Mouse (Mus musculus) lung, embryonic 15.5 days (tissue): ENCODE measurements around the gene Spata1. TPM values are rescaled to one million over a fixed set of nuclear protein-coding genes. Genes with fewer than 3 reads are reported as not detected.
"Not testable (repeated sequence)": the region's sequence is repeated elsewhere in the genome, so short reads cannot be mapped to it uniquely, and the experiment has no call there.

Experiments used
- ATAC-seq: fragments of 200-750 bp; cut with Nextera tagmentation; 2 replicates; pipeline ENCODE4 v1.8.0; 2017; ENCODE audit warnings: moderate number of reproducible peaks, borderline replicate concordance; ENCODE audit not compliant: low FRiP score, low TSS enrichment; ENCODE audit errors: extremely low read depth
- H3K27ac ChIP-seq: fragments of 300-500 bp; sonication (generic); 2 replicates; pipeline ENCODE4 v1.5.1; 2015; ENCODE audit warnings: moderate library complexity, mild to moderate bottlenecking, inconsistent platforms
- H3K27me3 ChIP-seq: fragments of 300-500 bp; sonication (generic); 2 replicates; pipeline ENCODE4 v1.6.1; 2015; ENCODE audit warnings: inconsistent platforms
- H3K36me3 ChIP-seq: fragments of 300-500 bp; sonication (generic); 2 replicates; pipeline ENCODE4 v1.6.1; 2015; ENCODE audit warnings: inconsistent platforms
- H3K4me1 ChIP-seq: fragments of 300-500 bp; sonication (generic); 2 replicates; pipeline ENCODE4 v1.6.1; 2015; ENCODE audit warnings: inconsistent platforms
- H3K4me2 ChIP-seq: fragments of 300-500 bp; sonication (generic); 2 replicates; pipeline ENCODE4 v1.6.1; 2015; ENCODE audit warnings: inconsistent platforms, mild to moderate bottlenecking, moderate library complexity
- H3K4me3 ChIP-seq: fragments of 300-500 bp; sonication (generic); 2 replicates; pipeline ENCODE4 v1.5.1; 2015; ENCODE audit warnings: mild to moderate bottlenecking, inconsistent platforms
- H3K9ac ChIP-seq: fragments of 300-500 bp; sonication (generic); 2 replicates; pipeline ENCODE4 v1.6.1; 2015; ENCODE audit warnings: inconsistent platforms
- H3K9me3 ChIP-seq: fragments of 300-500 bp; sonication (generic); 2 replicates; pipeline ENCODE4 v1.6.1; 2016; ENCODE audit warnings: inconsistent platforms
- WGBS: fragments of 180-500 bp; shearing (Covaris S2); methylation state at CpG from one replicate; pipeline ENCODE4 v1.1.7; 2015; 5-methylcytosine and 5-hydroxymethylcytosine counted together
- polyA plus RNA-seq: library from polyadenylated mRNA; unstranded; fragments of >200 nt; fragmentation: Nextera tagmentation; extraction: Ambion mirVana; gene quantifications from 2 replicates; pipeline ENCODE4 v1.2.1, GENCODE M21; 2015

The Spata1 gene
- polyA plus RNA-seq, 1 experiment from 2014 or later: 4.7 TPM

GRCm38 (mm10) chr3:146434686-146435085 lies 64.9 kb downstream of the Spata1 start:
- no peaks in the 10 kb centered on the region for H3K4me1 ChIP-seq
- no peak for ATAC-seq
- no peak overlapping the region for H3K27ac ChIP-seq
- no peak overlapping the region for H3K9ac ChIP-seq
- peaks cover 44% of the 10 kb centered on the region for H3K36me3 ChIP-seq
- no peak overlapping the region for H3K4me2 ChIP-seq
- no peaks in the 10 kb centered on the region for H3K27me3 ChIP-seq
- WGBS: 94% methylated on average over 8 of the region's 8 CpGs
- no peak overlapping the region for H3K4me3 ChIP-seq
- H3K9me3 ChIP-seq: no peaks in the 10 kb centered on the region

GRCm38 (mm10) chr3:146433681-146434350 lies 65.7 kb downstream of the Spata1 start:
- Histone ChIP-seq H3K36me3 (peaks cover 51% of the 10 kb centered on the region), H3K4me3 (no peak overlapping the region), H3K4me1 (no peaks in the 10 kb centered on the region), H3K27ac (no peak overlapping the region), H3K4me2 (no peak overlapping the region), H3K27me3 (no peaks in the 10 kb centered on the region), H3K9ac (no peak overlapping the region), H3K9me3 (no peaks in the 10 kb centered on the region)
- 85% methylated on average over 14 of the region's 14 CpGs for WGBS
- no peak for ATAC-seq

- not testable (repeated sequence) for H3K27ac ChIP-seq
These were observed 66.5 kb downstream of the Spata1 start for GRCm38 (mm10) chr3:146433063-146433462.

GRCm38 (mm10) chr3:146426489-146426888 lies 73.1 kb downstream of the Spata1 start:
- Histone ChIP-seq H3K4me1 (peaks cover 6% of the 10 kb centered on the region; the same call in 1 of the 2 replicates), H3K9me3 (no peaks in the 10 kb centered on the region), H3K27me3 (no peaks in the 10 kb centered on the region), H3K4me3 (no peak overlapping the region), H3K9ac (no peak overlapping the region), H3K27ac (no peak overlapping the region), H3K4me2 (no peak overlapping the region), H3K36me3 (peaks cover 45% of the 10 kb centered on the region)
- ATAC-seq: no peak
- whole genome bisulfite sequencing: 89% methylated on average over 8 of the region's 8 CpGs

More at GRCm38 (mm10) chr3:146433063-146433462, 66.5 kb downstream of the Spata1 start:
- WGBS: 92% methylated on average over 11 of the region's 11 CpGs
- ATAC-seq, H3K9me3 ChIP-seq, H3K4me1 ChIP-seq, H3K9ac ChIP-seq, H3K4me2 ChIP-seq, H3K27me3 ChIP-seq, H3K4me3 ChIP-seq: not testable (repeated sequence)
- peaks cover 52% of the 10 kb centered on the region for H3K36me3 ChIP-seq

GRCm38 (mm10) chr3:146425902-146426301 lies 73.7 kb downstream of the Spata1 start:
- Histone ChIP-seq H3K27me3 (no peaks in the 10 kb centered on the region), H3K9me3 (no peaks in the 10 kb centered on the region), H3K9ac (no peak overlapping the region), H3K27ac (no peak overlapping the region), H3K36me3 (peaks cover 40% of the 10 kb centered on the region), H3K4me2 (no peak overlapping the region), H3K4me1 (peaks cover 6% of the 10 kb centered on the region; the same call in 1 of the 2 replicates), H3K4me3 (no peak overlapping the region)
- ATAC-seq: no peak
- 46% methylated on average over 7 of the region's 7 CpGs for WGBS

GRCm38 (mm10) chr3:146424306-146424900 lies 75.2 kb downstream of the Spata1 start:
- no peak overlapping the region for H3K4me3 ChIP-seq
- H3K4me1 ChIP-seq: peaks cover 6% of the 10 kb centered on the region; the same call in 1 of the 2 replicates
- peaks cover 26% of the 10 kb centered on the region for H3K36me3 ChIP-seq
- WGBS: 43% methylated on average over 7 of the region's 7 CpGs
- H3K27me3 ChIP-seq: no peaks in the 10 kb centered on the region
- no peak overlapping the region for H3K9ac ChIP-seq
- ATAC-seq: peak; percentile 23; the same call in 1 of the 2 replicates
- no peak overlapping the region for H3K27ac ChIP-seq
- H3K9me3 ChIP-seq: no peaks in the 10 kb centered on the region
- no peak overlapping the region for H3K4me2 ChIP-seq

- no peaks in the 10 kb centered on the region for H3K9me3 ChIP-seq
- H3K27me3 ChIP-seq: no peaks in the 10 kb centered on the region
- no peak overlapping the region for H3K27ac ChIP-seq
- peaks cover 6% of the 10 kb centered on the region; the same call in 1 of the 2 replicates for H3K4me1 ChIP-seq
- H3K4me3 ChIP-seq: no peak overlapping the region
- H3K36me3 ChIP-seq: peaks cover 22% of the 10 kb centered on the region
- no peak overlapping the region for H3K4me2 ChIP-seq
- H3K9ac ChIP-seq: no peak overlapping the region
- ATAC-seq: no peak
- 84% methylated on average over 7 of the region's 7 CpGs for WGBS
These were observed 75.8 kb downstream of the Spata1 start for GRCm38 (mm10) chr3:146423710-146424109.

- H3K36me3 ChIP-seq: peaks cover 19% of the 10 kb centered on the region
- no peak overlapping the region for H3K9ac ChIP-seq
- peaks cover 6% of the 10 kb centered on the region; the same call in 1 of the 2 replicates for H3K4me1 ChIP-seq
- H3K4me2 ChIP-seq: no peak overlapping the region
- H3K27me3 ChIP-seq: no peaks in the 10 kb centered on the region
- 0 out of 2 replicates have a peak overlapping the region, but pooled peaks have one; percentile 20 for H3K27ac ChIP-seq
- H3K4me3 ChIP-seq: no peak overlapping the region
- no peaks in the 10 kb centered on the region for H3K9me3 ChIP-seq
- 26% methylated on average over 8 of the region's 8 CpGs for WGBS
- no peak for ATAC-seq
These were observed 77.8 kb downstream of the Spata1 start for GRCm38 (mm10) chr3:146421787-146422186.

GRCm38 (mm10) chr3:146419992-146420537 lies 79.5 kb downstream of the Spata1 start:
- 87% methylated on average over 15 of the region's 15 CpGs for WGBS
- Histone ChIP-seq H3K9me3 (no peaks in the 10 kb centered on the region), H3K4me2 (no peak overlapping the region), H3K4me3 (no peak overlapping the region), H3K27me3 (no peaks in the 10 kb centered on the region), H3K27ac (no peak overlapping the region), H3K36me3 (peaks cover 9% of the 10 kb centered on the region), H3K4me1 (peaks cover 6% of the 10 kb centered on the region; the same call in 1 of the 2 replicates), H3K9ac (no peak overlapping the region)
- ATAC-seq: no peak

GRCm38 (mm10) chr3:146419534-146419933 lies 80.0 kb downstream of the Spata1 start:
- Histone ChIP-seq H3K4me2 (no peak overlapping the region), H3K27me3 (no peaks in the 10 kb centered on the region), H3K9me3 (no peaks in the 10 kb centered on the region), H3K27ac (no peak overlapping the region), H3K36me3 (peaks cover 9% of the 10 kb centered on the region), H3K4me3 (no peak overlapping the region), H3K4me1 (peaks cover 4% of the 10 kb centered on the region; the same call in 1 of the 2 replicates), H3K9ac (no peak overlapping the region)
- 91% methylated on average over 9 of the region's 9 CpGs for WGBS
- no peak for ATAC-seq

- H3K4me3 ChIP-seq: no peak overlapping the region
- H3K4me1 ChIP-seq: no peaks in the 10 kb centered on the region
- no peak overlapping the region for H3K4me2 ChIP-seq
- no peaks in the 10 kb centered on the region for H3K27me3 ChIP-seq
- no peaks in the 10 kb centered on the region for H3K9me3 ChIP-seq
- H3K36me3 ChIP-seq: peaks cover 9% of the 10 kb centered on the region
- no peak overlapping the region for H3K9ac ChIP-seq
- ATAC-seq: no peak
- 70% methylated on average over 7 of the region's 7 CpGs for WGBS
- no peak overlapping the region for H3K27ac ChIP-seq
These were observed 80.7 kb downstream of the Spata1 start for GRCm38 (mm10) chr3:146418901-146419300.

- H3K9me3 ChIP-seq: no peaks in the 10 kb centered on the region
- no peak overlapping the region for H3K27ac ChIP-seq
- no peak for ATAC-seq
- no peaks in the 10 kb centered on the region for H3K27me3 ChIP-seq
- H3K9ac ChIP-seq: no peak overlapping the region
- 93% methylated on average over 8 of the region's 8 CpGs for WGBS
- H3K36me3 ChIP-seq: peaks cover 9% of the 10 kb centered on the region
- H3K4me1 ChIP-seq: no peaks in the 10 kb centered on the region
- H3K4me3 ChIP-seq: no peak overlapping the region
- H3K4me2 ChIP-seq: no peak overlapping the region
These were observed 81.7 kb downstream of the Spata1 start for GRCm38 (mm10) chr3:146417873-146418272.
